Mouse (Mus musculus): ENCODE results near the gene Olfr1389.
"Not testable (repeated sequence)": the region's sequence is repeated elsewhere in the genome, so short reads cannot be mapped to it uniquely, and the experiment has no call there.

The Olfr1389 gene

GRCm38 (mm10) chr11:49422767-49423166, at the start of gene Olfr1389:
TSS of gene Olfr1389 (plus strand) at chr11:49423067.
- no peak for DNase-seq (ENCODE audit: low spot score)

DNA sequence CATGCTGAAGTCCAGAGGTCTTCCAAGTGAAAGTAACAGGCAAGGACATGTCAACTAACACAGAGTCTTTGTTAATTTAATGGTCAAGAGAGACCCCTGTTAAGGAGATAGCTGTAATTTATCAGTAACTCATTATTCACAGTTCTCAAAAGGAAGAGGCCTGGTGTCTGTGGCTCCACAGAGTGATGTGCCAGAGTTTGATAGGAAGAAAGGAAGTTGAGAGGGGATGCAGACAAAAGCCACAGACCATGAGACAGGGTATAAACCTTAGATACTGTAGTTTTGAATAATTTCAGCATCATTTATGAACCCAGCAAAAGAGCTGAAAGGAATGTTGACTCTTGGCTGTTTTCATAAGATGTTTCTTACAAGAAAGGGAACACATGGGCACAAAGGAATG, 39.7 kb upstream of the Olfr1389 start:
- DNase-seq (ENCODE audit: low spot score), result no peak

- DNase-seq (ENCODE audit: low spot score), result not testable (repeated sequence)
Measured at GRCm38 (mm10) chr11:49386118-49386517, 36.7 kb upstream of the Olfr1389 start.

- not testable (repeated sequence) for DNase-seq (ENCODE audit: low spot score)
Measured at GRCm38 (mm10) chr11:49392707-49393106, 30.2 kb upstream of the Olfr1389 start.

- DNase-seq (ENCODE audit: low spot score), result no peak
Measured at GRCm38 (mm10) chr11:49406784-49407183, 16.1 kb upstream of the Olfr1389 start.

- DNase-seq (ENCODE audit: low spot score), result peak; percentile 6
Measured at GRCm38 (mm10) chr11:49410540-49410939, 12.3 kb upstream of the Olfr1389 start.

DNA sequence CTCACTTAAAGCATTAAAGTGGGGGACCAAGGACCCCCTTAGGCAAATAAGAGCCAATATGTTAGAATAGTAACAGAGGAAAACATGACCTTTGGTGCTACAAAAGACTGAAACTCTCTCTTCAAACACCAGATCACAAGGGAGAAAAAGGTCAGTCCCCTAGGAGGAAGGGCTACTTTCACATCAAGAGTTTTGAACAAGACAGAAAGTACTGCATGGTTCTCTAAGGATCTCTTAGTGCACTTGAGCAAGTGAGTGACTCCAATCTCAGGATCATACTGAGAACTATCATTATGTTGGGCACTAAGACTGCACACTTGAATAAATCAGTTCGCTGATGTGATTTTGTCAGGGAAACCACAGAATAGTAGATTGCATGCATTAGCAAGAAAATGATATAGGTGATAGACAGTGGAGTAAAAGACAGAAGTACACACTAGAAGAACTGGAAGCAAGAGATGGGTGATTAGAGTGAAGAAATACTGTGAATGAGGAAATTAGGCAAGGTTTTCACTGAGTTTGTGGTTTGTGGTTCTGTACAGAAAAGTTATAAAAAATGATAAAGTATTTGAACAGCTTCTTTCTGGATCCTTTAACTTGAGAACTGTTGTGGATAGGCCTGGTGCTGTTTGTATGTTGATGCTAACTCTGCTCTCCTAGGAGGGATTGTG, 2.5 kb downstream of the Olfr1389 start:
- DNase-seq (ENCODE audit: low spot score), result no peak

GRCm38 (mm10) chr11:49429641-49430040, 6.8 kb downstream of the Olfr1389 start:
- DNase-seq (ENCODE audit: low spot score), result no peak

DNA sequence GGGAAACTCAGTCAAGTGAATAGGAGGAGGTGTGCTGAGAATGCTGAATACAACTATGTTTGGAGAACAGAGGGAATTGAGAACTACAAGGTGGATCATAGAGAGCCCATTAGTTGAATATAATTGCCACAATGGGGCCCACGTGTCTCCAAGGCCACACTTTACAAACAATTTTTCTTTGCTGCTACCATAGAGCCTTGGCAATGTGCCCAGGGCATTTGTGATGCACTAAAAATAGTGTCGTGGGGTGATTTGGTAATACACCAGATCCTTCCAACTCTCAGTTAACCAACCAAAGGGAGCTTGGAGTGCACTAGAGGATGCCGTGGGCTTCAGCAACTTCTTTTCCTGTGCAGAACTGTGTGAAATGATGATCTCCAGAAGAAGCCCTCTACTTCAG, 13.5 kb downstream of the Olfr1389 start, which contains the start of gene Olfr1388:
Gene Olfr1388 (plus strand): TSS at position 214 of the 400 bp plus-strand sequence.
- no peak for DNase-seq (ENCODE audit: low spot score)

GRCm38 (mm10) chr11:49455043-49455442, 32.2 kb downstream of the Olfr1389 start, which contains the start of gene Olfr1387:
TSS of gene Olfr1387 (plus strand) at chr11:49455343.
- DNase-seq (ENCODE audit: low spot score), result no peak

GRCm38 (mm10) chr11:49464746-49465145, 41.9 kb downstream of the Olfr1389 start, which contains the start of gene Olfr1386:
TSS of gene Olfr1386 (plus strand) at chr11:49465046.
- DNase-seq (ENCODE audit: low spot score), result not testable (repeated sequence)
